Mouse (Mus musculus): Measurements from ENCODE around the gene Psma7.

GRCm38 (mm10) chr2:180020091-180020661 lies 22.1 kb downstream of the Psma7 start:
- TF ChIP-seq POLR2A (IDR thresholded peaks at IDR 0.05; ENCODE audit: borderline replicate concordance, insufficient read depth, low read length) (no peak), CTCF (IDR thresholded peaks at IDR 0.05; ENCODE audit: borderline replicate concordance, insufficient read depth, low read depth, low read length) (no peak)

Measured in cerebellum, adult 2 months (tissue).